Mouse (Mus musculus): Measurements from ENCODE around the gene Blm. TPM values are rescaled to one million over a fixed set of nuclear protein-coding genes. Genes with fewer than 3 reads are reported as not detected.

Blm gene
- polyA plus RNA-seq, 1 experiment, result 1.4 TPM

- H3K27ac ChIP-seq (ENCODE audit: insufficient read depth, low read depth, low read length), result no peak overlapping the region
- TF ChIP-seq CTCF (IDR thresholded peaks at IDR 0.05; ENCODE audit: extremely low read depth, insufficient read length, insufficient replicate concordance, low read depth, low read length), result no peak
- TF ChIP-seq POLR2A (IDR thresholded peaks at IDR 0.05; ENCODE audit: low read depth, low read length), result no peak
- no peak overlapping the region for H3K4me3 ChIP-seq (ENCODE audit: low read depth, low read length)
- peaks cover 4% of the 10 kb centered on the region for H3K4me1 ChIP-seq (ENCODE audit: control insufficient read depth, insufficient read depth, insufficient read length, low read length)
- no peaks in the 10 kb centered on the region for H3K27me3 ChIP-seq (ENCODE audit: control insufficient read depth, insufficient read depth, low read length)
- H3K36me3 ChIP-seq (ENCODE audit: control insufficient read depth, insufficient read depth, low read length), result no peaks in the 10 kb centered on the region
- WGBS, result 77% methylated on average over 17 of the region's 17 CpGs
Observed at GRCm38 (mm10) chr7:80444401-80445249, 90.3 kb downstream of the Blm start.

- Histone ChIP-seq H3K27me3 (ENCODE audit: control insufficient read depth, insufficient read depth, low read length) (no peaks in the 10 kb centered on the region), H3K4me3 (ENCODE audit: low read depth, low read length) (no peak overlapping the region), H3K36me3 (ENCODE audit: control insufficient read depth, insufficient read depth, low read length) (no peaks in the 10 kb centered on the region), H3K27ac (ENCODE audit: insufficient read depth, low read depth, low read length) (no peak overlapping the region), H3K4me1 (ENCODE audit: control insufficient read depth, insufficient read depth, insufficient read length, low read length) (peaks cover 4% of the 10 kb centered on the region)
- TF ChIP-seq POLR2A (IDR thresholded peaks at IDR 0.05; ENCODE audit: low read depth, low read length) (no peak), CTCF (IDR thresholded peaks at IDR 0.05; ENCODE audit: extremely low read depth, insufficient read length, insufficient replicate concordance, low read depth, low read length) (no peak)
- WGBS, result 90% methylated on average over 3 of the region's 3 CpGs
Observed at GRCm38 (mm10) chr7:80443124-80443523, 91.8 kb downstream of the Blm start.

- no peaks in the 10 kb centered on the region for H3K27me3 ChIP-seq (ENCODE audit: control insufficient read depth, insufficient read depth, low read length)
- WGBS, result 92% methylated on average over 11 of the region's 11 CpGs
- H3K4me3 ChIP-seq (ENCODE audit: low read depth, low read length), result no peak overlapping the region
- no peaks in the 10 kb centered on the region for H3K36me3 ChIP-seq (ENCODE audit: control insufficient read depth, insufficient read depth, low read length)
- H3K27ac ChIP-seq (ENCODE audit: insufficient read depth, low read depth, low read length), result no peak overlapping the region
- peaks cover 5% of the 10 kb centered on the region for H3K4me1 ChIP-seq (ENCODE audit: control insufficient read depth, insufficient read depth, insufficient read length, low read length)
- no peak for TF ChIP-seq POLR2A (IDR thresholded peaks at IDR 0.05; ENCODE audit: low read depth, low read length)
- TF ChIP-seq CTCF (IDR thresholded peaks at IDR 0.05; ENCODE audit: extremely low read depth, insufficient read length, insufficient replicate concordance, low read depth, low read length), result no peak
Observed at GRCm38 (mm10) chr7:80441986-80442904, 92.7 kb downstream of the Blm start.

- no peak overlapping the region for H3K27ac ChIP-seq (ENCODE audit: insufficient read depth, low read depth, low read length)
- no peak overlapping the region for H3K4me3 ChIP-seq (ENCODE audit: low read depth, low read length)
- no peaks in the 10 kb centered on the region for H3K27me3 ChIP-seq (ENCODE audit: control insufficient read depth, insufficient read depth, low read length)
- H3K4me1 ChIP-seq (ENCODE audit: control insufficient read depth, insufficient read depth, insufficient read length, low read length), result peaks cover 10% of the 10 kb centered on the region
- no peaks in the 10 kb centered on the region for H3K36me3 ChIP-seq (ENCODE audit: control insufficient read depth, insufficient read depth, low read length)
- no peak for TF ChIP-seq CTCF (IDR thresholded peaks at IDR 0.05; ENCODE audit: extremely low read depth, insufficient read length, insufficient replicate concordance, low read depth, low read length)
- TF ChIP-seq POLR2A (IDR thresholded peaks at IDR 0.05; ENCODE audit: low read depth, low read length), result no peak
- 23% methylated on average over 4 of the region's 4 CpGs for WGBS
Observed at GRCm38 (mm10) chr7:80440685-80441084, 94.2 kb downstream of the Blm start.

- no peaks in the 10 kb centered on the region for H3K36me3 ChIP-seq (ENCODE audit: control insufficient read depth, insufficient read depth, low read length)
- TF ChIP-seq CTCF (IDR thresholded peaks at IDR 0.05; ENCODE audit: extremely low read depth, insufficient read length, insufficient replicate concordance, low read depth, low read length) (no peak), POLR2A (IDR thresholded peaks at IDR 0.05; ENCODE audit: low read depth, low read length) (no peak)
- no peak overlapping the region for H3K27ac ChIP-seq (ENCODE audit: insufficient read depth, low read depth, low read length)
- no peaks in the 10 kb centered on the region for H3K27me3 ChIP-seq (ENCODE audit: control insufficient read depth, insufficient read depth, low read length)
- WGBS, result 85% methylated on average over 10 of the region's 10 CpGs
- H3K4me1 ChIP-seq (ENCODE audit: control insufficient read depth, insufficient read depth, insufficient read length, low read length), result peaks cover 9% of the 10 kb centered on the region
- no peak overlapping the region for H3K4me3 ChIP-seq (ENCODE audit: low read depth, low read length)
Observed at GRCm38 (mm10) chr7:80439789-80440488, 95.0 kb downstream of the Blm start.

GRCm38 (mm10) chr7:80439032-80439760, 95.7 kb downstream of the Blm start:
- no peaks in the 10 kb centered on the region for H3K36me3 ChIP-seq (ENCODE audit: control insufficient read depth, insufficient read depth, low read length)
- TF ChIP-seq POLR2A (IDR thresholded peaks at IDR 0.05; ENCODE audit: low read depth, low read length), result no peak
- TF ChIP-seq CTCF (IDR thresholded peaks at IDR 0.05; ENCODE audit: extremely low read depth, insufficient read length, insufficient replicate concordance, low read depth, low read length), result no peak
- H3K4me3 ChIP-seq (ENCODE audit: low read depth, low read length), result no peak overlapping the region
- no peaks in the 10 kb centered on the region for H3K27me3 ChIP-seq (ENCODE audit: control insufficient read depth, insufficient read depth, low read length)
- H3K27ac ChIP-seq (ENCODE audit: insufficient read depth, low read depth, low read length), result no peak overlapping the region
- WGBS, result 58% methylated on average over 15 of the region's 15 CpGs
- peaks cover 6% of the 10 kb centered on the region for H3K4me1 ChIP-seq (ENCODE audit: control insufficient read depth, insufficient read depth, insufficient read length, low read length)
